In genomic region chr2:168281582-168281981, GRCm38 (mm10) we compare ENCODE assay signal across 8 mouse cellular contexts. TPM values are rescaled to one million over a fixed set of nuclear protein-coding genes. Genes with fewer than 3 reads are reported as not detected.
DNase-seq lines count a peak whose midpoint lies in the region; ATAC-seq lines count a peak whose summit lies in the region.

Gene Kcng1 (minus strand): TSS chr2:168281736.

- H3K4me1 ChIP-seq in embryonic facial prominence, embryonic 14.5 days (ENCODE audit: control insufficient read depth, insufficient read depth, low read length), result no peaks in the 10 kb centered on the region
- peaks cover 19% of the 10 kb centered on the region for H3K4me1 ChIP-seq in midbrain, embryonic 15.5 days

- no peak for DNase-seq in layer of hippocampus, adult 18-20 months (ENCODE audit: low spot score in 2 of 2)
- no peak for DNase-seq in layer of hippocampus, adult 11-12 months (ENCODE audit: low spot score)
- no peak for DNase-seq in embryonic facial prominence, embryonic 14.5 days (ENCODE audit: low spot score)
- no peak for DNase-seq in layer of hippocampus, postnatal 10 days (ENCODE audit: low spot score in 2 of 2)
- DNase-seq in adrenal gland, adult 8-10 months, result no peak
- no peak for DNase-seq in gastrocnemius, adult 8-10 months (ENCODE audit: low spot score in 2 of 2)
- DNase-seq in ovary, postnatal 36 days (ENCODE audit: low spot score), result no peak

- no peak for ATAC-seq in embryonic facial prominence, embryonic 14.5 days (ENCODE audit: low read depth)
- no peak for ATAC-seq in midbrain, embryonic 15.5 days (replicated peaks)

- H3K4me3 ChIP-seq in embryonic facial prominence, embryonic 14.5 days (ENCODE audit: low read depth, low read length), result peak within 1 kb of the TSS; percentile 58
- peak within 1 kb of the TSS; percentile 50 for H3K4me3 ChIP-seq in midbrain, embryonic 15.5 days

- peak within 1 kb of the TSS; percentile 98 for H3K4me2 ChIP-seq in embryonic facial prominence, embryonic 14.5 days (ENCODE audit: low read depth, low read length)
- H3K4me2 ChIP-seq in midbrain, embryonic 15.5 days, result peak within 1 kb of the TSS; percentile 80

- H3K9me3 ChIP-seq in embryonic facial prominence, embryonic 14.5 days (ENCODE audit: control insufficient read depth, low read length), result no peaks in the 10 kb centered on the region; the same call in 1 of the 2 replicates
- no peaks in the 10 kb centered on the region for H3K9me3 ChIP-seq in midbrain, embryonic 15.5 days

- 18% methylated on average over 12 of the region's 12 CpGs for WGBS in embryonic facial prominence, embryonic 14.5 days
- 16% methylated on average over 12 of the region's 12 CpGs for WGBS in midbrain, embryonic 15.5 days

- H3K27me3 ChIP-seq in embryonic facial prominence, embryonic 14.5 days (replicated peaks; ENCODE audit: control insufficient read depth, insufficient read depth, low read length), result peaks cover 54% of the 10 kb centered on the region
- peaks cover 43% of the 10 kb centered on the region for H3K27me3 ChIP-seq in midbrain, embryonic 15.5 days (replicated peaks)

- peak within 1 kb of the TSS; percentile 64 for H3K9ac ChIP-seq in embryonic facial prominence, embryonic 14.5 days (ENCODE audit: low read depth, low read length)
- peak within 1 kb of the TSS; percentile 28 for H3K9ac ChIP-seq in midbrain, embryonic 15.5 days

- no peak within 1 kb of the TSS for H3K27ac ChIP-seq in embryonic facial prominence, embryonic 14.5 days (replicated peaks; ENCODE audit: low read depth, low read length)
- H3K27ac ChIP-seq in midbrain, embryonic 15.5 days, result no peak within 1 kb of the TSS

- H3K36me3 ChIP-seq in embryonic facial prominence, embryonic 14.5 days (ENCODE audit: control insufficient read depth, insufficient read depth, low read length), result no peaks in the 10 kb centered on the region
- H3K36me3 ChIP-seq in midbrain, embryonic 15.5 days (replicated peaks), result no peaks in the 10 kb centered on the region

RNA-seq across cellular contexts. Expression of gene Kcng1, which starts in this region (rescaled TPM):
- total RNA-seq in layer of hippocampus, adult 18-20 months (2021), result 10 to 100 TPM; 43.9 to 51.6 TPM
- polyA plus RNA-seq in embryonic facial prominence, embryonic 14.5 days (2014; fragmentation: Nextera tagmentation; extraction: Ambion mirVana), result 1.1 and 1.4 TPM in 2 replicates
- total RNA-seq in layer of hippocampus, postnatal 10 days (2021), result 10 to 100 TPM; 45.5 to 46.8 TPM
- 3.5 and 3.8 TPM in 2 replicates for polyA plus RNA-seq in midbrain, embryonic 15.5 days (2015; fragmentation: Nextera tagmentation; extraction: Ambion mirVana)
- total RNA-seq in adrenal gland, adult 8-10 months (2022), result under 1 TPM in 1 of 4 experiments, not detected in 3; 0.08 TPM
- total RNA-seq in gastrocnemius, adult 8-10 months (2022), result under 1 TPM in 1 of 4 experiments, not detected in 3; 0.31 TPM

Comparison
In these comparisons a context has a peak if more than half of its experiments do, and no peak if none do; other contexts are left out.
1. RNA of gene Kcng1 (total RNA-seq): 43.9 to 51.6 TPM in layer of hippocampus, adult 18-20 months and 45.5 to 46.8 TPM in layer of hippocampus, postnatal 10 days; 0.31 TPM in gastrocnemius, adult 8-10 months and 0.08 TPM in adrenal gland, adult 8-10 months; every median in the first group is over 10 times any median in the second.